Mouse (Mus musculus) embryonic facial prominence, embryonic 15.5 days (tissue): ENCODE measurements around the gene Gstt4. TPM values are rescaled to one million over a fixed set of nuclear protein-coding genes. Genes with fewer than 3 reads are reported as not detected.

ENCODE experiments used
- ATAC-seq: fragments of 200-750 bp; cut with Nextera tagmentation; 2 replicates; pipeline ENCODE4 v1.8.0; 2017; ENCODE audit warnings: low read depth, moderate TSS enrichment; ENCODE audit not compliant: insufficient number of reproducible peaks, low FRiP score, low TSS enrichment
- H3K27ac ChIP-seq: fragments of 300-500 bp; sonication (generic); replicated peaks from 2 replicates; pipeline ENCODE4 v1.5.1; 2015; ENCODE audit warnings: mild to moderate bottlenecking, inconsistent platforms
- H3K27me3 ChIP-seq: fragments of 300-500 bp; sonication (generic); 2 replicates; pipeline ENCODE4 v1.6.1; 2015; ENCODE audit warnings: inconsistent platforms
- H3K36me3 ChIP-seq: fragments of 300-500 bp; sonication (generic); 2 replicates; pipeline ENCODE4 v1.6.1; 2015; ENCODE audit warnings: mild to moderate bottlenecking, inconsistent platforms
- H3K4me1 ChIP-seq: fragments of 300-500 bp; sonication (generic); 2 replicates; pipeline ENCODE4 v1.6.1; 2015; ENCODE audit warnings: inconsistent platforms
- H3K4me2 ChIP-seq: fragments of 300-500 bp; sonication (generic); replicated peaks from 2 replicates; pipeline ENCODE4 v1.6.1; 2015; ENCODE audit warnings: mild to moderate bottlenecking, inconsistent platforms
- H3K4me3 ChIP-seq: fragments of 300-500 bp; sonication (generic); replicated peaks from 2 replicates; pipeline ENCODE4 v1.5.1; 2015; ENCODE audit warnings: mild to moderate bottlenecking, inconsistent platforms
- H3K9ac ChIP-seq: fragments of 300-500 bp; sonication (generic); 2 replicates; pipeline ENCODE4 v1.6.1; 2015; ENCODE audit warnings: inconsistent platforms
- H3K9me3 ChIP-seq: fragments of 300-500 bp; sonication (generic); replicated peaks from 2 replicates; pipeline ENCODE4 v1.6.1; 2016; ENCODE audit warnings: inconsistent platforms
- WGBS: fragments of 180-500 bp; shearing (Covaris S2); methylation state at CpG from one replicate; pipeline ENCODE4 v1.1.7; 2015; 5-methylcytosine and 5-hydroxymethylcytosine counted together
- polyA plus RNA-seq: library from polyadenylated mRNA; unstranded; fragments of >200 nt; fragmentation: Nextera tagmentation; extraction: Ambion mirVana; gene quantifications from 2 replicates; pipeline ENCODE4 v1.2.1, GENCODE M21; 2015

Gstt4 gene
- polyA plus RNA-seq, 1 experiment from 2014 or later: not detected

DNA sequence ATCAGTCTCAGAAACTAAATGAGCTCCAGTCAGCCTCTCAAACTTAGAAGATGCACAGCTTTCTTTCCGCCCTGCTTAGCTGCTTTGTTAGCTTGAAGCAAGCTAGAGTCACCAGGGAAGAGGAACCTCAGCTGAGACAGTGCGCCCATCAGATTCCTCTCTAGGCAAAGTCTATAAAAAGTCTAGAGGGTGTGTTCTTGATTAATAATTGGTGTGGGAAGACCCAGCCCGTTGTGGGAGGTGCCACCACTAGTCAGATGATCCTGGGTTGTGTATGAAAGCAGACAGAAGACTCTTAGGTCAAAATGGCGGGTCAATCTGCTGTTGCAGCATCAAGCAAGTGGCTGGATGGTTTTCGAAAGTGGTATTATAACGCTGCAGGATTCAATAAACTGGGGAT is 55.5 kb downstream of the Gstt4 start:
- no peak overlapping the region for H3K4me3 ChIP-seq
- H3K27ac ChIP-seq: no peak overlapping the region
- no peaks in the 10 kb centered on the region for H3K27me3 ChIP-seq
- no peaks in the 10 kb centered on the region for H3K36me3 ChIP-seq
- H3K9me3 ChIP-seq: no peaks in the 10 kb centered on the region
- H3K4me2 ChIP-seq: no peak overlapping the region
- 80% methylated on average over 6 of the region's 6 CpGs for WGBS
- H3K9ac ChIP-seq: no peak overlapping the region
- ATAC-seq: no peak
- H3K4me1 ChIP-seq: peaks cover 15% of the 10 kb centered on the region

Other genes with a start within 250 kb of the Gstt4 start
- gene Ggt5, start 233.2 kb downstream of the Gstt4 start, polyA plus RNA-seq: 2.8 and 3.2 TPM in 2 replicates
- 9.0 and 10.1 TPM in 2 replicates for gene Susd2, start 178.5 kb downstream of the Gstt4 start, polyA plus RNA-seq
- gene Cabin1, start 58.2 kb downstream of the Gstt4 start, polyA plus RNA-seq: 29.4 and 30.0 TPM in 2 replicates
- 53.2 and 58.3 TPM in 2 replicates for gene Ddt, start 49.1 kb downstream of the Gstt4 start, polyA plus RNA-seq
- gene Gm20441, start 41.6 kb downstream of the Gstt4 start, polyA plus RNA-seq: not detected in 2 replicates
- 17.1 and 18.1 TPM in 2 replicates for gene Gstt3, start 41.1 kb downstream of the Gstt4 start, polyA plus RNA-seq
- gene Gstt1, start 24.0 kb downstream of the Gstt4 start, polyA plus RNA-seq: 13.8 and 14.5 TPM in 2 replicates
- gene Gstt2, start 14.9 kb upstream of the Gstt4 start, polyA plus RNA-seq: 9.0 and 11.0 TPM in 2 replicates
- 1,283 and 1,429 TPM in 2 replicates for gene Mif, start 37.7 kb upstream of the Gstt4 start, polyA plus RNA-seq
- gene Derl3, start 70.9 kb upstream of the Gstt4 start, polyA plus RNA-seq: 2.0 and 3.1 TPM in 2 replicates
- 187 and 192 TPM in 2 replicates for gene Smarcb1, start 99.1 kb upstream of the Gstt4 start, polyA plus RNA-seq
- 29.7 and 33.4 TPM in 2 replicates for gene Chchd10, start 110.6 kb upstream of the Gstt4 start, polyA plus RNA-seq
- 101 and 133 TPM in 2 replicates for gene Mmp11, start 114.0 kb upstream of the Gstt4 start, polyA plus RNA-seq
- gene Gm867, start 118.1 kb upstream of the Gstt4 start, polyA plus RNA-seq: 0.81 and 0.89 TPM in 2 replicates
- 1.4 and 1.6 TPM in 2 replicates for gene Vpreb3, start 120.5 kb upstream of the Gstt4 start, polyA plus RNA-seq
- not detected in 2 replicates for gene Gm5134, start 132.0 kb upstream of the Gstt4 start, polyA plus RNA-seq
- gene Zfp280b, start 210.1 kb upstream of the Gstt4 start, polyA plus RNA-seq: 14.8 and 16.4 TPM in 2 replicates